Mouse (Mus musculus): ENCODE measurements at regions not wholly inside any gene's neighbourhood (a gene's known extent, or its start where the extent isn't known, plus 50 kb on each side); places are given as distances from the start of the nearest gene placed in this dataset.

DNA sequence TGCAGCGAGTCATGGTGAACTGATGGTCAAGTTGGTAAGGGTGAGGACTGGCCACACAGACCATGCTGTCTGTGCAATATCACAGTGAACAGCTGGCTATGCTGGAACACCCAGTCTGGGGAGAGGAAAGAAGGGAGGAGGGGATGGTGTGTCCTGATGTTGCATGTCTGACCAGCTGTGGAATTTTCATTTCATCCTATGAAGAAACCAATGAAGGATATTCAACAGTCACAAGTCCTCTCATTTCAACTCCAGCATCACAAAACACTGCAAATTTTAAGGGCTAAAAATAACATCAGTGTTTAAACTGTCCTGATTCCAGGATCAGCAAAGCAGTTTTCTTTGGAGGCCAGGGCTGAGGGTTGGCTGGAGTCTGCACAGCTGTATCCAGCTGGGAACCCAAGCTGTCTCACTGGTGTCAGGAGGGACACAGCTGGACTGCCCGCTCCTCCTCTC, 503.7 kb upstream of the Nox3 start:
- DNase-seq, result no peak

DNA sequence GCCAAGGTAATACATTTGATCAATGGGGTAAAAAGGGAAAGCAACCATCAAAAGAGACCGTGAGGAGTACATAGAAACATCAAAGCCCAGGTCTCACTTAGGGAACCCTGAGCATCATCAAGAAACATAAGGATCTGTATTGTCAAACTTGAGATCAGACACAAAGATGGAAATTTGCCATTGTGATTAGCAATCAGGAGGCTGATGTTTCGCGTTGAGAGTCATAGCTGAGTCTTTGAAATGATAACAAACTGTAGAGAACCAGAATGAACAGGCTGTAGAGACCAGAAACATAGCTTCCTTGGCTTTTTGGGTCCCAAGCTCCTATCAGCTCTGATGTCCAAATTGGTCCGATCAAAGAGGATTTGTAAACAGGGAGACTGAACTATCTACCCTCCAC, 505.2 kb upstream of the Nox3 start:
- DNase-seq, result no peak

DNA sequence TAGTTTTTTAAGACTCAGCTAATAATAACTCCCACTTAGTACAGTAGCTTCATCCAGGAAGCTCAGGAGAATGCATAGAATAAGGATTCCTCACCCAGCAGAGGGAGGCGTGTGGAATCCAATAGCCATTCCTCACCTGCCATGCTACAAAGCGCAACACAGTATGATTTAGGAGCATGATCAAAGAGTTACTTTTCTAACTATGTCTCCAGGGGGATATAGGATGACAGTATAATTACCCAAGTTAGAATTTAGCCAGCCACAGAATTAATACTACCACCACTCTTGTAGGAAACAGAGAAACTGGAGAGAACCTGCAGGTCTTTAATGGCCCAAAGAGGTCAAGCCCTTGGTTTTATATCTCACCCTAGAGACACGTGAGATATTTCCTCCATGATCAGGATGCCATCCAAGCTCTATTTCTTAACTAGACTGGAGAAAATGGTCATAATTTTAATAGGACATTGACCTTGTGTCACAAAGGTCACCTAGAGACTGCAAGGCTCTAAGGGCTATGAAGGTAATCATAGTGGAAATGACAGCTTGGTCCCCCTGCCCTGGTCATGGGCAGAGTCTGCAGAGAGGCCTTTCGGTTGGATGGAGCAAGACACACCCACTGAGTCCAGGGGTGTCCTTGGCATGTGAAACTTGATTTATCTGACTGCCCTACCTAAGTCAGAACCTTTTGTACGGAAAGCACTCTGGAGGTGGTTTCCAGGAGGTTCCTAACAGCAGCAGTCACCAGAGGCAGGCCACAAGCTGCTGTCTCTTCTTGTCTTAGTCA, 512.3 kb upstream of the Nox3 start:
- no peak for DNase-seq

DNA sequence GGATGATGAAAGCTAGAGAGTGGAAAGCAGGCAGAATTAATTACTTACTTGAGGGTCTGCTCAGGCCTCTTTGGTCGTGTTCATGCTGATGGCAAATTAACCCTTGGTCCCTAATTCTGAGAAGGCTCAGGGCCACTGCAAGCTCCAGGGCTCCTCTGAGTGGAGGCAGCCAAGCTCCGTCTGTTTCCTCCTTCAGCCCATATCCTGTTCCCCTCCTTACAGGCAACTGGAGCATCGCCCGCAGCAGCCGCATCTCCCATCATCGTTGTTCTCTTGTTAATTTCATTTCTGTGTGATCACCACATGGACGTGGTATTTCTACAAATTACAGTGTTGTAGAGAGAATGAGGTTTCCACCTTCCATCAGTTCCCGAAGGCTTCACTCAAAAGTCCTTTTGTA, 513.6 kb upstream of the Nox3 start:
- DNase-seq, result no peak

DNA sequence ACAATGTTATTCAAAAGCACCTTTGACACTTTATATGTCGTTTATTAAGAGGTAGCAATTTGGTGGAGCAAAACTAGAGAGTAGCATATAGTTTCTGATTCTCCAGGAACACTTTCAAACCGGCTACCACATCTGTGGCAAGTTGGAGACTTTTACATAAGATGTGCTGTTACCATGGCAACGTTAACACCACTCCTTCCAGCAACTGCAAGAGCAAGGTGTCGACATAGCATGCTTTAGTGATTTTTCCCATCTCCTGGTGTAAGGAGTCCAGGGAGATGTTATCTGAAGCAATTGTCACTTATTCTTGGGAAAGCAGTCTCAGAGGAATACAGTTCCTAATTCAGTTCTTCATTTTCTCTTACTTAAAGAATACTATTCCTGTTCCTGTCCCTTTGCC, 516.5 kb upstream of the Nox3 start:
- no peak for DNase-seq

DNA sequence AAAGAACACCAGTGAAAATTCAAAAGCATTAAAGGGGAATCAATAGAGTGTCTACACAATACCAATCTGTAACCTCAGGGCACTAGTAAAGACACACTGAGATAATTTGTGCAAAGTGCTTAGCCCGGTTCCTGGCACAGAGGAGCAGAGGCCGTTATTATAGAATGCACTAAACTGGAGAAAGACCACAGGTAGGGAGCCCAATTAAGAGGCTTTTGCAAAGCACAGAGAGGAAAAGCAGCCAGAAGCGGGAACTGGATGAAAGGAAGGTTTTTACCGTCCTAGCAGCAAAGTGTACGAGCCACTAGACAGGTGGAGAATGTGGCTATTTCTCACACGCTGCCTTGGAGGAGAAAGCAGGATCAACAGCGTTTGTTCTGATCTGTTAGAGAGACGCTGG, 518.9 kb upstream of the Nox3 start:
- DNase-seq, result no peak

DNA sequence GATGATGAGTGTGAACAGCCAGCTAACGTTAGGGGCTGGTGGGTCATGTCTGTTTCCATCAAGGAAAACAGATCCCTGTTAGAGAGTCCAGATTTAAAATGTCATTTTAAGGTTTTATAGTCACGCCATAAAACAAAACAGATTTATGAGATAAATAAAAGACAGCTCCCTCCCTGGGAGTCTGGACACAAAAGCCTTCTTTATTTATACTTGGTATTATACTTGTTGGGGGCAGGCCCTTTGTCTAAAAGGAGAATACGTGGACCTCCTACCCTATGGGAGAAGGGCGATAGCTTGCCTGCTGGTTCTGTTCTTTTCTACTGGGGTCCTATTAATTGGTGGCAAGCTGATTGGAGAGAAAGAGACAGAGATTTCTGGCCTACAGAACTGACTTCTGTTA, 520.1 kb upstream of the Nox3 start:
- no peak for DNase-seq

DNA sequence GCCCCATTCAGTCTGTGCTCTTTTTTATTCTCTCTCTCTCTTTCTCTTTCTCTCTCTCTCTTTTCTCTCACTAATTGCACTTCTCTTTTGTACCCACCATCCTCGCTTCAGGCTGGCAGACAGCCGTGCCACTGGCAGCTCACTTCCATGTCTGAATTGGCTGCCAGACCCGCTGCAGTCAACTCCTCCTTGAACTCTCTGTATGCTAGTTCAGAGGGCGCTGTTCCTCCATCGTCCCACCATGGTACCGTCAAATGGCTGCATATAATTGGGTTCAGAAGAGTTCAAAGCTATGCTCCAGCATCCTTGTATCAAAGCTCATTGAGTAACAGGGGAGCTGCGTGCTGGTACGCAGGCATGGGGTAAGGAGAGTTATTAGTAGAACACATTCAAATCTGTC, 520.7 kb upstream of the Nox3 start:
- DNase-seq, result no peak

DNA sequence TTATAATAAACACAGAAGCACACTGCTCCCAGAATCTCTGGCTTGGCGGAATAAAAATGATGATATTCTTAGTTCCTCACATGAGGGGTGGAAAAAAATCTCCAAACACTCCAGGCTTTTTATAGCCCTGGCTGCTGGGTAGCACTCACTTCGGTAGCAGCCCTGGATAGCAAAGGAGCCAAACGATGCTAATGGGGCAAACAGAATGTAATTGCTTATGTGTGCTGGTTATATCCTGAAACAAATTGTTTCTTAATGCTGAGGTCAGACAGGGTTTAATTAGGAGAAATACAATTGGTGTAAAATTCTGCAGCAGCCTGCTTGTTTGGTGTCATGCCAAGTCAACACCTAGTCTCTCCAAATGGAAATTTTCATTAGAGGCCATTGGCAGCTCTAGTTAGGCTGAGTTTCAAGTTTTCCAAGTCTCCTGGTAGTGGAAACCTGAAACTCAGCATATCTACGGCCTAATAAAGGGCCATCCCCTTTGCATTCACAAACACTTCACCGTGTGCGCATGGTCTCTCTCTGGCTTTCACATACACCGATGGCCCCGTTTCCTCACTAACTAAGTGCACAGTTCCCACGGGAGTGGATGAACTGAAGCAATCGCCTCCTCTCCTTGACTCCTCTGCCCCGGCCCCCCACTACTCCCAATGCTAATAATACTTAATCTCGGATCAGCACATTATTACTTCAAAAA, 524.8 kb upstream of the Nox3 start:
- no peak for DNase-seq

DNA sequence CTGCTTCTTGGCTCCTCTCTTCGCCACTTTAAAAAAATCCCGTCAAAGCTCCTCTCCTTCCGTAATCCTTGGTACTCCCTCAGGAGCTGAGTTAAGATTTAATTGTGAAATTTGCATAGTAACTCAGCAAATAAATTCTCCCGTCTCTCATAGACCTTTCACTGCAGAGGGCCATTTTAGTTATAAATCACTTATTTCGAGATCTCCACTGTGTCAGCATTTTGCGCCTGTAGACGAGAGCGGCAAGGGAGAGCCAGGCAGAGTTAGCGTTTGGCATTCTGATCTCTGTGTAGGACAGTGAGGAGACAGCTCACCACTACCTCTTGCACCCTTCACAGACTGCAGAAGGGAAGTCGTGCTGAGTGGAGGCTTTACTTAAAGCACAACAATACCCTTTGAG, 531.8 kb upstream of the Nox3 start:
- DNase-seq, result no peak

DNA sequence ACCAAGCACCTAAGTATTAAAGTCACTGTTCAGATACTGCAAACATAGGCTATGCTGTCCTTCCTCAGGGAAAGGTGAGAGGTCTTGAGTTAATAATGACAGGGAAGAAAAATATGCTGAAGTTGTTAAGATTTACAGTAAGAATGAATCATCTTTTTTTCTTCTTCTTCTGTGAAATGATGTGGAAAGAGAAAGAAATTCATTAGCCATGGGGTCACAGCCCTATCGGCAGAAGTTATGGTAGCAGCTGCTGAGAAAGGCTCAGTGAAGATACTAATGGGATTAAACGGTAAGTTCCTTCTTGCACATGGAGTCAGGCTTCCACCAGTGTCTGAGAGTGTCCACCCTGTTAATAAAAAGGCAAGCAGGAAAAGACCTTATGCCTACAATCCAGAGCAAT, 533.9 kb upstream of the Nox3 start:
- DNase-seq, result no peak

DNA sequence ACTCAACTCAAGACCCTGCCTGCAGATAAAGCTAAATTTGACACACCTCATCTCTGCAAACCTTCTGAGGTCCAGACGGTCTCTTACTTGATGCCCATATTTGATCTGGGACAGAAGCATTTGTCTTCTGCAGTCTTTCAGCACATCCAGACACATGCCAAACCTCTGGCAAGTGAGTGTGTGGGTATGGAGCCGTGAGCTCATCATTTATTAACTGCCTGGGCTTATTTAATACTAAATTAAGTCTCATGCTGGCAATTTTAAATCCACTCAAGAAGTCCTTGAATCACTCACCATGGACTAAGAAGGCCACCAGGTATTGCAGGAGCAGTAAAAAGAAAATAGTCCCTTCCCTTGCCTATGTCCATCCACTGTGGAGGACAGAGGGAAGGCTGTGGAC, 554.4 kb upstream of the Nox3 start:
- DNase-seq, result no peak

DNA sequence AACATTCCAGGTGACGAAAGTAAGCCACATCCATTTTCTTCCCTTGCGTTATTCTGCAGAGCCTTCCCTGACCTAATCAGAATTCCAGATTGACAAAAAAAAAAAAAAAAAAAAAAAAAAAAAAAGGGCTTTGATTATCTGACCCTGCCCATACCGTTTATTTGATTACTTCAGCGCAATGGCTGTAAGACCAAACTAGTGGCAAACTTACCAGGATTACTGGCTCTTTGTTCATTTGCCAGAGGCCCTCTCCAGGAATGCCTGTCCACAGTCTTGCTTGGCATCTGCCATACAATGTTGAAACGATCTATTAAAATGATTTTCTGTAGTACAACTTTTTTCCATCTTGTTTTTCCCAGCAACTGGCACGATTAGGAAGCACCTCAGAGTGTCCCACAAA, 569.4 kb upstream of the Nox3 start:
- DNase-seq, result no peak

DNA sequence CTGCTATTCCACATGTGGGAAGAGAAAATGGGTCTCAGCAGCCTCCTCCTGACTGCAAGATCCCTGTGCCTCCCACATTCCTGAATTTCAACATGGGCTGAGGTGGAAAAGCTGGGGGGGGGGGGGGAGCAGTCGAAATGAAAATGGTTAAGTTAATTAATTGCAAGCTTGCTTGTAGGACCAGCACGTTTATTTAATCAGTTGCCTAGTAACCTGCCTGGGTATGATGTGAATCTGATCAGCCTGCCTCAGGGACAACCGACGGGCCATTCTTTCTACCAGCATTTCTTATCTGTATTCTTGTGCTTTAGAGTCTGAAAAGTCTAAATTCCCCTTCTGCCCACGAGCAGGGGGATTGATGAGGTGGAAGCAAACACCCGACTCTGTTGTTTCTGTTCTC, 569.9 kb upstream of the Nox3 start:
- no peak for DNase-seq

DNA sequence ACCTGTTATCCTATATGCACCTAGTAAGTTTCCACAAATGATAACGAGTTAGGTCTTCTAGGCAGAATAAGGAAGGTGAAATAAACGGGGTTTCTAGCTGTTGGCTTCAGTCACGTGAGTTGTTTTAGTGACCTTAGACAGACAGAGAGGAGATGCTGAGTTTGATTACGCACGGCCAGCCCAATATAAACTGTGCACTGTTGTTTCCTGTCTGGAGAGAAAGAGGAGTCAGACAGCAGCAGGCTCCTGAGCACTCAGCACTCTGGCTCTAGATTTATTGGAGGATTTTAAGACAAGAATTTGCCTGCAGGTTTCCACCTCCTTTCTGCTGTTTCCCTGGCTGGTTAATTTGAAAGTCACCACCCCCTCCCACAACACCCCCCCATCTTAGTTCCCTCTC, 570.4 kb upstream of the Nox3 start:
- DNase-seq, result no peak

DNA sequence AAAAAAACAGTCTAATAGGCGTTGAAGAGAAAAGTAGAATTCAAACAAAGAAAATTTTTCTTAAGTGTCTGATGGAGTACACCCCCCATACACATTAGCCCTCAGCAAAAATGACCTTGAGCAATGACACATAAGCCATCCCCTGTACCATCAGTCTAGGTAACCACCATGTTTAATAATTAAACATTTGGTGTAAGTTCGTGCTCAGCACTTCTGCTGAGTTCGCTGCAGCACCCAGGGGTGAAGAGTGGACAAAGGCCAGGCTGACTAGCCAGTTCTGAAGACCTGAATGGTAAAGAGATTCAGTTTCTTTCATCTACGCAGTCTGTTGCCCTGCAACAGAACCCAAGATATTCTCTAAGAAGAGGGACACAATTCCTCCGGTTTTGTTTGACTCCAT, 572.3 kb upstream of the Nox3 start:
- no peak for DNase-seq

DNA sequence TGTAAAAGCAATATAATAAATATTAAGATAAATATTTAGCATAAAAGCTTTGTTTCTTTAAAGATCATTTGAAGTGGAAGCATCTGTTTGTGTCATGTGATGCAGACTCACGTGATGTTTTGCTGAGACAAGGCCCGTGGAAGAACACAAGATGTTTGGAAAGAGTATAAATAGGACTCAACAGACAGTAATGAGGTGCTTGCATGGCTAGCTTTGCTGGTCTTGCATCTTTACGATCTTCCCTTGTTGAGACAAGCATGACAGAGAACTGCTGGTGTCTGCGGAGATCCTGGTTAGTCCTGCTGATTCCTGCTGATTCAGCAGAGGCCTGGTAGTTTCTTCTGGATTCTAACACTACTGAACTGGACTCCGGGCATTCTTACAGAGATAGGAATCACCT, 576.4 kb upstream of the Nox3 start:
- no peak for DNase-seq

DNA sequence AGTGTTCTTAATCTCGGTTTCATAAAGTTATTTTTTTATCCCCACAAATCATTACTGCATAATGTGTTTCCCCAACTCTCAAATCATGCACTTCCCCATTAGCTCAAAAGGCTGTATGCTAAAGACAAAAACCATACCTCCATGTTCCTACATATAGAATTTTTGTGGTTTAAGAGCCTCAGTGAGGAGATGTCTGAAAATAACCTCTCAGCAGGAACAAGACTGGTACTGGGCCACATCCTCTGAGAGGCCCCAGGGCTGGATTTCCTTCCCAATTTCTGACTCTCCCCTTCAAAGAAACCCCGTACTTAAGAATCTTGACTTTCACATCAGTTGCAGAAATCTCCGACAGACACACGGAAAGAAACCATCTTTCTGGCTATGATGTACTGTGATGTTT, 580.7 kb upstream of the Nox3 start:
- no peak for DNase-seq

DNA sequence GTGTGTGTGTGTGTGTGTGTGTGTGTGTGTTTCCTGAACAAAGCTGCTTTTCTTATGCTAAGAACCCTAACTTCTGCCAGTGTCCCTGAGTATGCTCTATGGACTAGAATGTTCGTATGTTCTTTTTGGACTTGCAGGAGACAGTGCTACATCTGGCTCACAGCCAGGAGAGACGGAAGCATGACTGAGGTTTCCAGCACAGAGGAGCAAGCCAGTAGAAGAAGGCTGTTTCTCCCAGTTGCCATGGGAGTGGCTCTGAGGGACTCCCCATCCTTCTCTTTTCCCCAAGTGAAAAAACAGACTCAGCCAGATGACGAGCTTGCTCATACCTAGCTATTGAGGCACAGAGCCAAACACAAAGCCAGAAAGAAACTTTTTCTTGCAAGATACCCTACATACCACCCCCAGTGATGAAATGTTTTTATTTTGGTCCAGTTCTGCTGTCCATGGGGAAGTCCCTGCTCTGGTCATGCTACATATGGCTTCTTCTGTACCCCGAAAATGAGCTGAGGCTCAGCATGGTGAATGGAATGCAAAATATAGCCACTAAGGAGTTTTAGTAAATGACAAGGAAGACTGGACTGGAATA, 582.3 kb upstream of the Nox3 start:
- no peak for DNase-seq

DNA sequence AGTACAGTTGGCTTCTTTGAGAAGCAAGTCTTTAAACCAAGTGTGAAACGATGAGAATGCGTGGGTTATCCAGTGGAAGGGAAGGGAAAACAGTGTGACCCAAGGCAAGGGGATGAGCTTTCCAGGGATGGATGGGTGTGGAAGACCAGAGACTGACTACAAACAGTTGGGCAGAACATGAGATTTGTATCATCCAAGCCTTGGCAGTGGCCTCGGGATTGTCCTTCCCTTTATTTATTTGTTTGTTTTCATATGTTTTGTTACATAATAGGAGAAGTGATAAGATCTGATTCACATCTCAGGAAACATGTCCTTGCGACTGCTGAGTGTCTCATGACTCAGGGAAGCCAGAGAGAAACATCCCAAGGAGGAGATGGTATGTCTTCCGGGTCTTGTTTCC, 585.4 kb upstream of the Nox3 start:
- DNase-seq, result peak; percentile 70

DNA sequence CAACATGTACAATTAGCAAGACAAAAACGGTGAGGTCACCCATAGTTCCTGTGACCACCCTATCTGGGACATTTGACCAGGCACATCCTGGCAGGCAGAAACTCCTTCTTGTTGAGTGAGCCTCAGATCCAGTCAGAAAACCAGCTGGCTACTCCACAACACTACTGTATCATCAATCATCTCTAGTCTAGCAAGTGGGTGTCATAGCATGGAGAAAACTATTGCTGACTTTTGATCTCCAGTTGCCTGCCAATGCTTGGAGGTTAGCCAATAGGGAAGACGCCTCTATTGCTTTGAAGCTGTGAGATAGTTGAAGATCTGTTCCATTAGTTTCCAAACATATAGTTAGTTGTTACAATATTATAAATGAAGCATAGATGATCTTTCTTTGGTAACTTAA, 595.4 kb upstream of the Nox3 start:
- DNase-seq, result no peak

DNA sequence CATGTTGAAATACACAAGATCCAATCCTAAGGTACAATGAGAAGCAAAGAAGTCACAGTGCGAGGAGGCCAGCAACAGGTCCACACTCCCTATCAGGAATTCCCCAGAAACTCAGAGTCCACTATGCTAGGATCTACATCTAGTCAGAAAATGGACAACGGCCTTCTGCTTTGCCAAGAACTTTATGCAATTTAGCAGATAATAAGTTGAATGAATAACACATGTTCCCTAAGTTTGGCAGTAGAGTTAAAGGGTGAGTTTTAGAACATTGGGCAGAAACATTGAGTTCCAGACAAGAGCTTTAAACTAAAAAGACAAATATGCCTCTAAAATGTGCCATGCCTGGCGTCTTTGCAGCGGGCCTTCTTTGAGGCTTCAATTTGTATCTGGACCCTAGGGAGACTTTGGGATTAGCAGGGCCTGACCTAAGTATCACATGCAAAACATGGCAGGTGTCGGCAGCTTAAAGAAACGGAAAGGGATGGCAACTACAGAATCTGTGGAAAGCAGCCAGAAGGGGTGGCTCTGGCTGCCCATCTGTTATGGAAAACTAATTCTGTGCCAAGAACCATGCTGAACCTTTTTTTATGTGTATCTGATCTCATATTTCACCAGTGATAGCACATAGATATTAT, 600.6 kb upstream of the Nox3 start:
- no peak for DNase-seq

DNA sequence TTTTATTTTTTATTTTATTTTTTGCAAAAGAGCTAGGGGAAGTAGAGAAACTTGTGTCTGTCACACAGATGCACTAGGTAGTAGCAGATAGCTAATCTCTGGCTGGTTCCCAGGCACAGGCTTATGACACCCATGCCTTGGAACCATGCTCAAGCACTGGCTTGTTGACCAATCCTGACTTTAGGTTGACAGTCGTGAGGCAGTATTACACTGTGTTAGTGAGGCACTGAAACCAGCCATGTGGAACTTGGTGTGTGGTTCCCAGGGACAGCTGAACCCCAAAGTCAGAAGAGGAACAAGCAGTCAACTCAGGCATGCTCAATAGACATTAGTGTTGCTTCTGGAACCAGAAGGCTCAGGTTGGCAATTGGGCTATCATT, 601.1 kb upstream of the Nox3 start:
- DNase-seq, result no peak

All from adrenal gland, adult 8-10 months (tissue).